Mouse (Mus musculus): ENCODE results near the gene Casp7.

Gene Casp7

GRCm38 (mm10) chr19:56425492-56425891, 28.6 kb downstream of the Casp7 start:
- DNase-seq, result no peak

DNA sequence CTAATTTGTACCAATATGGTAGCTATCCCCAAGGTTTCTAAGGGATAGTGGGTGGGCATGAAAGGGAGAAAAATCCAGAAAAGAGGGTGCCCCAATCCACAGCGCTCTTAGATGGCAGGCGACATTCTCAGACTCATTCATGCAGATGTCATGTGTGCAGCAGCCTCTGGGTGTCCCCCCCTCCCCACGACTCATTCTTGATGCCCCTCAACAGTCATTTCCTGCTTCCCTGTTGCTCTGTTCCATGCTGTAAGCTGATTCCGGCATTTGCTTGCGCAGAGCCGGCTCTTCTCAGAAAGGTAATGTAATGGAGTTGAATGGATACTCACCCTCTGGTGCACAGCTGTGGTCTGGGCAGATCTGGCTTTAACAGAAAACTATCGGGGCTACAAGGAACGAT, 33.4 kb downstream of the Casp7 start:
- no peak for DNase-seq

DNA sequence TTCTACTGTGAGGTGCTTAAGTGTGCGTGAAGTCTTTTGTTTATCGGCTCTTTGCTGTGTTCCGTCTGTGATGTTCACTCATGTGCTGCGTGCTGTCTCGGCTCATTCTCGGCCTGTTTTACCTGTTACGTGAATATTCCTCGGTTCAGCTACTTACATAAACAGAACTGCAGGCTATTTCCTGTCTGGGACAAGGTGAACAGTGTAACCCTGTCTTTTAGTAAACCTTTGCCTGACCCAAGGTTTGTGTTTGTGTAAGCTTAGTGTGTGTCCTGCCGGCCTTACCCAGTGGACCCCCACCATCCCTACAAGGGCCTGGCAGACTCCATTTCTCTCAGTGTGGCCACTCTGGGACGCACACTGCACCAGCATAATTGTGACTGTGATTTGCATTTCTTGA, 35.8 kb downstream of the Casp7 start:
- no peak for DNase-seq

GRCm38 (mm10) chr19:56433581-56433980, 36.7 kb downstream of the Casp7 start:
- no peak for DNase-seq

DNA sequence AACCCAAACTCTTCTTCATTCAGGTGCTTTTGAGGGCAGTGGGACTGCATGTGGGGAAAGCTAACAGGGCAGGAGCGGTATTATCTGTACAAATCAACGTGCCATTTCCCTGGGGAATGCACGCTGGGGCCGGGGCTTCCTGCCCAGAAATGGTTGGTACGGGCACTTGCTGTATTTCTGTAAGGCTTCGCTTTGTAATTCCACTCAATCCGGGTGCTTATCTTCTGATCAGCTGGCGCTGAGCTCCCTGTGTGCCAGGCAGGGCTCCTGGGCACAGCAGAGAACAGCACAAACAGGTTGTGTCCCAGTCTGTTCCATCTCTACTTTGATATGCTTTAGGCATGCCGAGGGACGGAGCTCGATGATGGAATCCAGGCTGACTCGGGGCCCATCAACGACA, 39.5 kb downstream of the Casp7 start:
- DNase-seq, result no peak

GRCm38 (mm10) chr19:56438357-56439071, 41.6 kb downstream of the Casp7 start:
- DNase-seq, result peak; percentile 40

- no peak for DNase-seq
These were observed 42.1 kb downstream of the Casp7 start for GRCm38 (mm10) chr19:56439072-56439434.

DNA sequence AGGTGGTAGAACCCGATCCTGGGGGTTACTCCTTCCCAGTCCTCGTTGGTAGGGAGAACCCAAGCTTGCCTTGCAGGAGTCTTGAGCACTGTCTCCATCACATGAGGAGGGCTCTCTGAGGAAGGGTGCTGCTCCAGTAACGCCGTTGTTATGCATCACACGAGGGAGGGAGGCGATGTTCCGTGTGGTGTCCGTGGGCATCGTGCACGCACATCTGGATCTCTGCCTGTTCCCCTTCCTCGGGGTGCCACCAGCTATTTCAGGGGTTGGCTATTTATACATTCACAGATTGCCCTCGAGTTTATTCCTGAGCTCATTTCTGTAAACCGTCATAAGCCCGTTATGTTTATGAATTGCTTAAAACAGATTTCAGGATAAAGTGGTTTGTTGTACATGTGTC, 46.5 kb downstream of the Casp7 start:
- no peak for DNase-seq

DNA sequence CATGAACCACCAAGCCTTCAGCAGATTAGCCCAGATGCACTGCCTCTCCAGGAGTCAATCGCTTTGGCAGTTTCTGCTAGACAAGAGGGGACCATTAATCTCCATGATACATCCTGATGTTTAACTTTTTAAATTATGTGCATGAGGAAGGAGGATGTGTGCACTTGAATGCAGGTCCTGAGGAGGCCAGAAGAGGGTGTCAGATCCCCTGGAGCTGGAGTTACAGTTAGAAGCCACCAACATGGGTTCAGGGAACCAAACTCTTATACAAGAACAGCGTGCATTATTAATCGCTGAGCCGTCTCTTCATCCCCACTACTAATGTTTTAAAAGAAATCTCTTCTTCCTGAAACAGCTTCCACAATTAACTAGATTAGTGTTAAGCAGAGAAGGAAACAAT, 51.9 kb downstream of the Casp7 start:
- DNase-seq, result no peak

GRCm38 (mm10) chr19:56449537-56449936, 52.6 kb downstream of the Casp7 start:
- no peak for DNase-seq

- DNase-seq, result no peak
These were observed 54.0 kb downstream of the Casp7 start for GRCm38 (mm10) chr19:56450892-56451291.

GRCm38 (mm10) chr19:56451867-56452266, 54.9 kb downstream of the Casp7 start:
- no peak for DNase-seq

DNA sequence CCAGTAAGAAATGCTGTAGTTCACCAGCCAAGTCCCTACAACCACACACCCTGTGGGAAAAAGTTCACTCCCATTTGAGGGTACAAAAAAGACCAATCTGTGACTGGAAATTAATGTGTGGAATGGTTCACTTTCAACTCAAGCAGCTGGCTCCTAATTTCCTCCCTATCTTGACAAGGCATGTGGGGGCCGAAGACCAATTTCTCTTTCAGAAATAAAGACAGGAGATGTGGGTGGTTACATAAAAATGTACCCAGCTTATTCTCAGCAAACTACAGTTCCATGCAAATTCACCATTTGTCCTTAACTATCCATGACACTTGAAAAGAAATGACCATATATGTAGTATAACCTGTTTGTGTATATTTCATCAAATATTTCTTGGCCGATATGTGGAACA, 55.5 kb downstream of the Casp7 start:
- no peak for DNase-seq

DNA sequence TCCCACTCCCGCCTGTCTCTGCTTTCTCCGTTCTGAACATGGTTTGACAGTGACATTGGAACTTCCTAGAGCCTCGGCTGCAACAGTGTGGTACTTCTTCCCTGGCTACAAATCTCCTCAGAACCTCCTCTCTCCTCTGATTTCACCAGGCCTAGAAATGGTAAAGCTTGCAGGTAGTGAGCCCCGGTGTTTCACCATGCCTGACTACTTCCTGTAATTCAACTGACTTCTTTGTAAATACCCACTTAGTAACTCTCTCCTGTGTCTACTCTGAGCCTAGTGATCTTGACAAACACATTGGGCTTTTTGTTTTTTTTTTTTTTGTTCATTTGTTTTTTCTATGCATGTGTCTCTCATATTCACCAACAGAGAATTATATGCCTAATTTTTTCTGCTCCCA, 57.9 kb downstream of the Casp7 start:
- no peak for DNase-seq

DNA sequence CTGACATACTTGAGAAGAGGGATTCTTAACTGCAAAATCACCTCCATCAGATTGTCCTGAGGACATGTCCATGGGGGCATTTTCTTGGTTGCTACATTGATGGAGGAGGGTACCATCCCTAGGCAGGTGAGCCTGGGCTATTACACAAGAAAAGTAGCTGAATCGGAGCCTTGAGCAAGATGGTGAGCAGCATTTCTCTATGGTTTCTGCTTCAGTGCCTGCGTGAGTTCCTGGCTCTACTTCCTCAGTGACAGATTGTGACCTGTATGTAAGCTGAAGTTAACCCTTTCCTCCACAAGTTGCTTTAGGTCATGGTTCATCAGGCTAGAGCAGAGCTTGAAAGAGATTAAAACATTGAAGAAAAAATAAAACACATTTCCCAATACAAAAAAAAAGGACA, 58.4 kb downstream of the Casp7 start:
- DNase-seq, result no peak

DNA sequence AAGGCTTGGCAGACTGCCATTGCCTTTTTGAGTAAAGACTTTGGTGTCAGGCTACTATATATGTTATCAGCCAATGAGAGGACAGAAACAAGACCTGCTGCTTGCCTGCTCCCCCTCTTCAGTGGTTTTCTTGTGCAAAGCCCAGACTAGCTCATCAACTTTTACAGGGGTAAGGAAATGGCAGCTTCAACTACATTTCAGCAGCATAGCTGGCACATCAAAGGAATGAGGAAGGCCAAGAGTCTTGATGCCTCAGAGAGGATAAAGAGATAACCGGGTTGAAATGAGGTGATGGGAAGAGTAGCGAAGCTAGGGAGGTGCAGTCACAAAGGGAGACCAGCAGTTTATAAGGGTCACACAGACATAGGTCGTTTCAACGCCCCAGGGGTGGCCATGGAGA, 60.6 kb downstream of the Casp7 start:
- DNase-seq, result no peak

- DNase-seq, result no peak
These were observed 62.5 kb downstream of the Casp7 start for GRCm38 (mm10) chr19:56459154-56460050.

GRCm38 (mm10) chr19:56460241-56460640, 63.3 kb downstream of the Casp7 start:
- DNase-seq, result no peak

DNA sequence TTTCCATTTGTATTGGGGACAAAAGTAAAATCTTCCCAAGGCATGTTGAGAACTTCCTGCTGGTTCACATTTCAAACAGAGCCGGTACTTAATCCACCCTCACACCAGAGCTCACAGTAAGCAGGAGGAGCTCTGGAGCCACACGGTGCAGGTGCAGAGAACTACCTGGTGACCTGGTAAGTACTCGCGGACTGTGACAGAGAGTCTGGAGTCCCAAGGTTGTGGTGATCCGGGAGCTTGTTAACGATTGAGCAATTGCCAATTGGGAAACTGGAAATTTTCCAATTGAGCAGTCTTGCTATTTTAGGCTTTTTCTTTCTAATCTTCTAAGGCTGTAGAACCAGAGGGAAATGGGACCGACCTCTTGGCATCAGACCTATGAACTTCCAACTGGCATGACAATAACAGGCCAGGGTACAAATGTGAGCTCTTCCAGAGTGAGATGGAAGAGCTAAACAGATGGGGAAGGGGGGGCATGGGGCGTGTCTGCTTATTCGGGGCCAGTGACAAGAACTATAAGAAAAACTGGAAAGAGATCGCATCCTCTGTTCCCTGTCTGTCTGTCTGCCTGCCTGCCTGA, 64.7 kb downstream of the Casp7 start, which contains the start of gene Plekhs1:
Gene Plekhs1 (plus strand): TSS at position 119 of the 580 bp plus-strand sequence.
- DNase-seq, result no peak

GRCm38 (mm10) chr19:56462786-56463185, 65.9 kb downstream of the Casp7 start:
- DNase-seq, result no peak

DNA sequence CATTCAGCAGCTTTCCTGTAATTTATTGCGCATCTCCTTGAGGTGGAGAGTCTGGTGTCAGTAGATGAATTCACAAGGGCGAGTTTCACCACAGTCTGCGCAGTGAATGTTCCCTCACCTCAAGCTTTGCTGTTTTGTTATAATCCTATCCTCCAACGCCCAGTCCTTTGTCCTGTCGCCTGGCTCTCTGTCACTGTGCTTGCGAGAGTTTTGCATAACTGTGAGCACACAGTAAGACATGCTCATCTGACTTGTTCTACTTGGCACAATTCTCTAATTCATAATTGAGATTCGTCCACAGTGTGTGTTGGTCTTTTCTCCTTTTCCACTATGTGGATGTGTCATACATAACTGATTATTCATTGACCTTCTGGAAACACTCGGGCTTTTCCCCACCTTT, 69.6 kb downstream of the Casp7 start:
- no peak for DNase-seq

GRCm38 (mm10) chr19:56470286-56471020, 73.5 kb downstream of the Casp7 start:
- no peak for DNase-seq

DNA sequence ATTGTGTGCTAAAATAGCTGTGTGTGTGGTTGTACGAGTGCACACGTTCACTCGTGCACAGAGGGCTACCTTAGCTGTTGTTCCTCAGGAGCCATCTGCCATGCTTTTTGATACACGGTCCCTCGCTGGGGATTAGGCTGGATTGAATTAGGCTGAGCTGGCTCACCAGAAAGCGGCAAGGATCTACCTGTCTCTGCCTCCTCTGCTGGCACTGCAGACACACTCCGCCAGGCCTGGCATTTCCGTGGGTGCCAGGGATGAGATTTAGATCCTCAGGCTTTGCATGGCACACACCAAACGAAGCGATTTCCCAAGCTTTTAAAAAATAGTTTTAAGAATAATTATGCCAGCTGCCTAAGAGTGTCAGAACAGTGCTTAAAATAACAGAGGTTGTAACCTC, 75.0 kb downstream of the Casp7 start:
- no peak for DNase-seq
